Mouse (Mus musculus): ENCODE data around the gene Ndufaf2.

DNA sequence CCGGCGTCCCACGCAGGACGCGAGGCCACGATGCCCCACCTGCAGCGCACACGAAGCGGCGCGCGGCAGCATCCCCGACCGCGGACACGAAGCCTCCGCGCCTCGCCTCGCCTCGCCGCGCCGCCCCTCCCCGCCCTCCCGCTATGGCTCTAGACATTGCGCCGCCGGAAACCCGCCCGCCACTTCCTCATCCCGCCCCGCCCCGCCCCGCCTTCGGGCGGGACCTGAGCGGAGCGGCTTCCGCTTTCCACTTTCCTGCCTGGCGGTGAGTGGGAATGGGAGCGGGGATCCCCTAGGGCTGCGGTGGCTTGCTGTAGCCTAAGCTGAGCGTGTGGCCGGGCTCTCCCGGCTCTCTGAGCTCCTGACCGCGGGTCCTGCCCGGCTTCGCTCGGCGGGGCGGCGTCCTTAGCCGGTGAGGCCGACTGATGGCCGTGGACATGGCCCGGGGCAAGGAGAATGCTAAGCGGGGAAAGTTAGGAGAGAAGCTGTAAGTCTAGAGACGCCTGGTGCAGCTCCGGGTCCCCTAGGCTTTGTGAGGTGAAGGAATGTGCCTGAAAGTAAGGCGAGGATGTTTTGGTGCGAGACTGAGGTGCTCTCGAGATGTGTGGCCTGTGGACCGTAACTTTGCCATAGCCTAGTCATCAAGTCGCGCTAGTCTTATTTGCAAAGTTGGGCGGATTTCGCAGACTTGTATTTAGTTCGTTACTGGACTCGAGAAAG lies 114.0 kb downstream of the Ndufaf2 start, which contains the start of gene Smim15:
- TF ChIP-seq POLR2A (IDR thresholded peaks at IDR 0.05; ENCODE audit: extremely low read depth, insufficient read depth, low read length): peak; percentile 87
- no peak for TF ChIP-seq CTCF (IDR thresholded peaks at IDR 0.05; ENCODE audit: low read depth, low read length)

Data from liver, adult 2 months (tissue).